Mouse (Mus musculus): ENCODE data around the gene Golph3.
"Not testable (repeated sequence)": the region's sequence is repeated elsewhere in the genome, so short reads cannot be mapped to it uniquely, and the experiment has no call there.

Gene Golph3

GRCm38 (mm10) chr15:12357459-12357858 lies 36.2 kb downstream of the Golph3 start:
- no peak for DNase-seq (ENCODE audit: low spot score in 2 of 2)

- DNase-seq (ENCODE audit: low spot score in 2 of 2), result no peak
Measured at GRCm38 (mm10) chr15:12358384-12358783, 37.1 kb downstream of the Golph3 start.

- DNase-seq (ENCODE audit: low spot score in 2 of 2), result no peak
Measured at GRCm38 (mm10) chr15:12360519-12361212, 39.4 kb downstream of the Golph3 start.

GRCm38 (mm10) chr15:12362001-12362700 lies 40.9 kb downstream of the Golph3 start:
- no peak for DNase-seq (ENCODE audit: low spot score in 2 of 2)

- DNase-seq (ENCODE audit: low spot score in 2 of 2), result no peak
Measured at GRCm38 (mm10) chr15:12362701-12363040, 41.4 kb downstream of the Golph3 start.

GRCm38 (mm10) chr15:12364096-12364495 lies 42.8 kb downstream of the Golph3 start:
- DNase-seq (ENCODE audit: low spot score in 2 of 2), result no peak

- no peak for DNase-seq (ENCODE audit: low spot score in 2 of 2)
Measured at GRCm38 (mm10) chr15:12365416-12366071, 44.3 kb downstream of the Golph3 start.

- peak in 1 of 2 experiments; percentile 78 for DNase-seq (ENCODE audit: low spot score in 2 of 2)
Measured at GRCm38 (mm10) chr15:12366072-12366469, 44.8 kb downstream of the Golph3 start.

- DNase-seq (ENCODE audit: low spot score in 2 of 2), result not testable (repeated sequence)
Measured at GRCm38 (mm10) chr15:12366580-12367305, 45.5 kb downstream of the Golph3 start.

GRCm38 (mm10) chr15:12367306-12368080 lies 46.2 kb downstream of the Golph3 start:
- no peak for DNase-seq (ENCODE audit: low spot score in 2 of 2)

GRCm38 (mm10) chr15:12368357-12368756 lies 47.1 kb downstream of the Golph3 start:
- no peak for DNase-seq (ENCODE audit: low spot score in 2 of 2)

GRCm38 (mm10) chr15:12368850-12369249 lies 47.6 kb downstream of the Golph3 start:
- no peak for DNase-seq (ENCODE audit: low spot score in 2 of 2)

GRCm38 (mm10) chr15:12370096-12370495 lies 48.8 kb downstream of the Golph3 start:
- DNase-seq (ENCODE audit: low spot score in 2 of 2), result no peak

GRCm38 (mm10) chr15:12371183-12371582 lies 49.9 kb downstream of the Golph3 start:
- DNase-seq (ENCODE audit: low spot score in 2 of 2), result peak in 1 of 2 experiments; percentile 73

GRCm38 (mm10) chr15:12373496-12373895 lies 52.2 kb downstream of the Golph3 start:
- DNase-seq (ENCODE audit: low spot score in 2 of 2), result no peak

- DNase-seq (ENCODE audit: low spot score in 2 of 2), result no peak
Measured at GRCm38 (mm10) chr15:12373918-12374317, 52.7 kb downstream of the Golph3 start.

GRCm38 (mm10) chr15:12374916-12375315 lies 53.7 kb downstream of the Golph3 start:
- DNase-seq (ENCODE audit: low spot score in 2 of 2), result no peak

GRCm38 (mm10) chr15:12375641-12376311 lies 54.5 kb downstream of the Golph3 start:
- peak; percentile 63 to 83 for DNase-seq (ENCODE audit: low spot score in 2 of 2)

GRCm38 (mm10) chr15:12376491-12377069 lies 55.3 kb downstream of the Golph3 start:
- no peak for DNase-seq (ENCODE audit: low spot score in 2 of 2)

GRCm38 (mm10) chr15:12377800-12378199 lies 56.5 kb downstream of the Golph3 start:
- no peak for DNase-seq (ENCODE audit: low spot score in 2 of 2)
